Mouse (Mus musculus) E14TG2a.4 (cell line): ENCODE data around the gene Pex11g.
A peak's percentile ranks its signal among the peaks of the same experiment; 100 is the strongest.

Source experiments
- H3K27me3 ChIP-seq: 2 replicates; pipeline ENCODE4 v1.6.1; 2014; ENCODE audit warnings: low read length, control low read depth; ENCODE audit not compliant: insufficient read depth
- H3K36me3 ChIP-seq: 2 replicates; pipeline ENCODE4 v1.6.1; 2014; ENCODE audit warnings: low read length, control low read depth; ENCODE audit not compliant: insufficient read depth
- H3K4me1 ChIP-seq: replicated peaks from 2 replicates; pipeline ENCODE4 v1.6.1; 2014; ENCODE audit warnings: low read depth, low read length, control low read depth
- H3K4me3 ChIP-seq: replicated peaks from 2 replicates; pipeline ENCODE4 v1.5.1; 2014; ENCODE audit warnings: mild to moderate bottlenecking, low read length
- H3K9me3 ChIP-seq: 2 replicates; pipeline ENCODE4 v1.6.1; 2014; ENCODE audit warnings: low read length, control low read depth
- CTCF ChIP-seq: conservative IDR thresholded peaks from 2 replicates; pipeline ENCODE4 v1.5.1; 2014; ENCODE audit warnings: low read length
- NANOG ChIP-seq: IDR thresholded peaks from 2 replicates; pipeline ENCODE4 v1.6.1; 2014; ENCODE audit warnings: borderline replicate concordance, low read length, mixed read lengths
- POU5F1 ChIP-seq: IDR thresholded peaks from 2 replicates; pipeline ENCODE4 v1.6.1; 2014; ENCODE audit warnings: low read length, borderline replicate concordance

The Pex11g gene

GRCm38 (mm10) chr8:3483546-3483945 is 16.1 kb upstream of the Pex11g start:
- Histone ChIP-seq H3K4me1 (peaks cover 33% of the 10 kb centered on the region), H3K27me3 (peaks cover 24% of the 10 kb centered on the region), H3K36me3 (no peaks in the 10 kb centered on the region), H3K4me3 (no peak overlapping the region), H3K9me3 (no peaks in the 10 kb centered on the region)
- TF ChIP-seq CTCF (no peak), POU5F1 (no peak), NANOG (no peak)

- TF ChIP-seq POU5F1 (no peak), NANOG (no peak), CTCF (no peak)
- no peaks in the 10 kb centered on the region for H3K9me3 ChIP-seq
- H3K4me1 ChIP-seq, result peaks cover 33% of the 10 kb centered on the region
- no peaks in the 10 kb centered on the region for H3K36me3 ChIP-seq
- peaks cover 32% of the 10 kb centered on the region for H3K27me3 ChIP-seq
- H3K4me3 ChIP-seq, result peak overlapping the region; percentile 14; the same call in 1 of the 2 replicates
Measured at GRCm38 (mm10) chr8:3482240-3482740, 14.8 kb upstream of the Pex11g start.

- Histone ChIP-seq H3K4me3 (no peak overlapping the region), H3K27me3 (peaks cover 39% of the 10 kb centered on the region), H3K36me3 (no peaks in the 10 kb centered on the region), H3K9me3 (no peaks in the 10 kb centered on the region), H3K4me1 (peaks cover 33% of the 10 kb centered on the region)
- no peak for TF ChIP-seq POU5F1
- no peak for TF ChIP-seq NANOG
- no peak for TF ChIP-seq CTCF
Measured at GRCm38 (mm10) chr8:3481605-3482004, 14.1 kb upstream of the Pex11g start.

- Histone ChIP-seq H3K4me1 (peaks cover 36% of the 10 kb centered on the region), H3K36me3 (no peaks in the 10 kb centered on the region), H3K9me3 (no peaks in the 10 kb centered on the region), H3K4me3 (no peak overlapping the region), H3K27me3 (peaks cover 52% of the 10 kb centered on the region)
- TF ChIP-seq POU5F1 (no peak), CTCF (no peak), NANOG (no peak)
Measured at GRCm38 (mm10) chr8:3480221-3480785, 12.8 kb upstream of the Pex11g start.

GRCm38 (mm10) chr8:3475715-3476429 is 8.4 kb upstream of the Pex11g start:
- H3K9me3 ChIP-seq, result no peaks in the 10 kb centered on the region
- H3K4me3 ChIP-seq, result peak overlapping the region; percentile 69
- H3K27me3 ChIP-seq, result peaks cover 41% of the 10 kb centered on the region
- no peak for TF ChIP-seq CTCF
- no peak for TF ChIP-seq POU5F1
- no peak for TF ChIP-seq NANOG
- H3K4me1 ChIP-seq, result peaks cover 10% of the 10 kb centered on the region
- no peaks in the 10 kb centered on the region for H3K36me3 ChIP-seq

GRCm38 (mm10) chr8:3470562-3470961 is 3.1 kb upstream of the Pex11g start, which contains the start of gene Tex45:
TSS of gene Tex45 (plus strand) at chr8:3470862.
- TF ChIP-seq POU5F1 (no peak), CTCF (no peak), NANOG (no peak)
- Histone ChIP-seq H3K4me1 (peaks cover 20% of the 10 kb centered on the region), H3K9me3 (no peaks in the 10 kb centered on the region)

GRCm38 (mm10) chr8:3468838-3469237 is 1.4 kb upstream of the Pex11g start:
- Histone ChIP-seq H3K4me3 (no peak overlapping the region), H3K4me1 (peaks cover 19% of the 10 kb centered on the region), H3K9me3 (no peaks in the 10 kb centered on the region), H3K27me3 (no peaks in the 10 kb centered on the region), H3K36me3 (no peaks in the 10 kb centered on the region)
- TF ChIP-seq NANOG, result no peak
- TF ChIP-seq CTCF, result 0 out of 2 replicates have a peak, but pooled peaks have one; percentile 10

More at GRCm38 (mm10) chr8:3470562-3470961, 3.1 kb upstream of the Pex11g start, which contains the start of gene Tex45:
- Histone ChIP-seq H3K36me3 (no peaks in the 10 kb centered on the region), H3K4me3 (no peak within 1 kb of the TSS), H3K27me3 (peaks cover 7% of the 10 kb centered on the region)

GRCm38 (mm10) chr8:3467886-3468545 is 536 bp upstream of the Pex11g start:
- no peak for TF ChIP-seq NANOG
- no peak for TF ChIP-seq POU5F1
- TF ChIP-seq CTCF, result no peak
- peaks cover 19% of the 10 kb centered on the region for H3K4me1 ChIP-seq
- no peaks in the 10 kb centered on the region for H3K27me3 ChIP-seq
- peak overlapping the region; percentile 76 for H3K4me3 ChIP-seq
- H3K9me3 ChIP-seq, result no peaks in the 10 kb centered on the region
- H3K36me3 ChIP-seq, result no peaks in the 10 kb centered on the region

- no peak overlapping the region for H3K4me3 ChIP-seq
- H3K4me1 ChIP-seq, result peaks cover 28% of the 10 kb centered on the region
- H3K9me3 ChIP-seq, result no peaks in the 10 kb centered on the region
- peaks cover 8% of the 10 kb centered on the region for H3K36me3 ChIP-seq
- TF ChIP-seq CTCF, result peak; percentile 40
- no peak for TF ChIP-seq POU5F1
- no peaks in the 10 kb centered on the region for H3K27me3 ChIP-seq
Measured at GRCm38 (mm10) chr8:3464309-3464708, 3.2 kb downstream of the Pex11g start.
